Mouse (Mus musculus) embryonic facial prominence, embryonic 10.5 days (tissue): Measurements from ENCODE around the gene Zfp830. TPM values are rescaled to one million over a fixed set of nuclear protein-coding genes. Genes with fewer than 3 reads are reported as not detected.
A peak's percentile ranks its signal among the peaks of the same experiment; 100 is the strongest.

ENCODE experiments used
- DNase-seq: peaks from one replicate; pipeline ENCODE4 v3.0.0-alpha.2; 2017; ENCODE audit warnings: low spot score
- H3K27ac ChIP-seq: fragments of 300-500 bp; sonication (generic); replicated peaks from 2 replicates; pipeline ENCODE4 v1.5.1; 2016; ENCODE audit warnings: mild to moderate bottlenecking
- H3K27me3 ChIP-seq: fragments of 300-500 bp; sonication (generic); replicated peaks from 2 replicates; pipeline ENCODE4 v1.6.1; 2016; ENCODE audit warnings: low read depth, mild to moderate bottlenecking; ENCODE audit not compliant: poor library complexity, severe bottlenecking
- H3K36me3 ChIP-seq: fragments of 300-500 bp; sonication (generic); replicated peaks from 2 replicates; pipeline ENCODE4 v1.6.1; 2016; ENCODE audit warnings: mild to moderate bottlenecking, moderate library complexity
- H3K4me1 ChIP-seq: fragments of 300-500 bp; sonication (generic); 2 replicates; pipeline ENCODE4 v1.6.1; 2016
- H3K4me3 ChIP-seq: fragments of 300-500 bp; sonication (generic); 2 replicates; pipeline ENCODE4 v1.5.1; 2016; ENCODE audit warnings: mild to moderate bottlenecking, moderate library complexity
- H3K9me3 ChIP-seq: fragments of 300-500 bp; sonication (generic); 2 replicates; pipeline ENCODE4 v1.6.1; 2016; ENCODE audit warnings: mild to moderate bottlenecking
- WGBS: fragments of 180-500 bp; shearing (Covaris S2); methylation state at CpG from one replicate; pipeline ENCODE4 v1.1.7; 2016; 5-methylcytosine and 5-hydroxymethylcytosine counted together
- polyA plus RNA-seq: library from polyadenylated mRNA; unstranded; fragments of >200 nt; fragmentation: Nextera tagmentation; extraction: Ambion mirVana; gene quantifications from 2 replicates; pipeline ENCODE4 v1.2.1, GENCODE M21; 2016

Gene Zfp830
- polyA plus RNA-seq, 1 experiment from 2014 or later: 38.8 TPM

GRCm38 (mm10) chr11:82780134-82780533 is 16.0 kb downstream of the Zfp830 start:
- H3K27me3 ChIP-seq: no peaks in the 10 kb centered on the region
- WGBS: 59% methylated on average over 5 of the region's 5 CpGs
- peak overlapping the region; percentile 98 for H3K27ac ChIP-seq
- H3K4me3 ChIP-seq: peak overlapping the region; percentile 95
- H3K4me1 ChIP-seq: peaks cover 21% of the 10 kb centered on the region
- no peak for DNase-seq
- H3K9me3 ChIP-seq: no peaks in the 10 kb centered on the region
- H3K36me3 ChIP-seq: peaks cover 21% of the 10 kb centered on the region

GRCm38 (mm10) chr11:82780983-82781903 is 17.1 kb downstream of the Zfp830 start, which contains the start of gene Lig3:
Gene Lig3 (plus strand): TSS chr11:82781108.
- Histone ChIP-seq H3K4me3 (peak within 1 kb of the TSS; percentile 95), H3K27ac (peak within 1 kb of the TSS; percentile 98), H3K4me1 (peaks cover 21% of the 10 kb centered on the region), H3K36me3 (peaks cover 32% of the 10 kb centered on the region), H3K27me3 (no peaks in the 10 kb centered on the region), H3K9me3 (no peaks in the 10 kb centered on the region)
- WGBS: under 1% methylated on average over 90 of the region's 90 CpGs
- peak; percentile 95 for DNase-seq

- H3K4me3 ChIP-seq: peak overlapping the region; percentile 95
- H3K4me1 ChIP-seq: peaks cover 21% of the 10 kb centered on the region
- H3K27me3 ChIP-seq: no peaks in the 10 kb centered on the region
- 52% methylated on average over 6 of the region's 6 CpGs for WGBS
- peak overlapping the region; percentile 98 for H3K27ac ChIP-seq
- H3K36me3 ChIP-seq: peaks cover 41% of the 10 kb centered on the region
- DNase-seq: no peak
- H3K9me3 ChIP-seq: no peaks in the 10 kb centered on the region
Observed at GRCm38 (mm10) chr11:82782197-82782596, 18.1 kb downstream of the Zfp830 start.

GRCm38 (mm10) chr11:82783453-82783852 is 19.3 kb downstream of the Zfp830 start:
- DNase-seq: no peak
- WGBS: 90% methylated on average over 11 of the region's 11 CpGs
- H3K36me3 ChIP-seq: peaks cover 54% of the 10 kb centered on the region

GRCm38 (mm10) chr11:82806656-82807055 is 42.5 kb downstream of the Zfp830 start:
- Histone ChIP-seq H3K4me1 (no peaks in the 10 kb centered on the region), H3K4me3 (no peak overlapping the region)
- 86% methylated on average over 3 of the region's 3 CpGs for WGBS

More at GRCm38 (mm10) chr11:82783453-82783852, 19.3 kb downstream of the Zfp830 start:
- Histone ChIP-seq H3K27me3 (no peaks in the 10 kb centered on the region), H3K9me3 (no peaks in the 10 kb centered on the region), H3K4me1 (peaks cover 21% of the 10 kb centered on the region), H3K27ac (no peak overlapping the region), H3K4me3 (no peak overlapping the region)

GRCm38 (mm10) chr11:82807370-82807769 is 43.2 kb downstream of the Zfp830 start:
- H3K9me3 ChIP-seq: no peaks in the 10 kb centered on the region
- peaks cover 4% of the 10 kb centered on the region; the same call in 1 of the 2 replicates for H3K4me1 ChIP-seq
- WGBS: 84% methylated on average over 3 of the region's 3 CpGs
- no peak overlapping the region for H3K4me3 ChIP-seq
- H3K27me3 ChIP-seq: no peaks in the 10 kb centered on the region
- H3K27ac ChIP-seq: no peak overlapping the region
- peaks cover 23% of the 10 kb centered on the region for H3K36me3 ChIP-seq
- no peak for DNase-seq

More at GRCm38 (mm10) chr11:82806656-82807055, 42.5 kb downstream of the Zfp830 start:
- Histone ChIP-seq H3K27ac (no peak overlapping the region), H3K36me3 (peaks cover 30% of the 10 kb centered on the region), H3K27me3 (no peaks in the 10 kb centered on the region), H3K9me3 (no peaks in the 10 kb centered on the region)
- DNase-seq: no peak

GRCm38 (mm10) chr11:82808485-82808884 is 44.3 kb downstream of the Zfp830 start:
- H3K27me3 ChIP-seq: no peaks in the 10 kb centered on the region
- H3K4me1 ChIP-seq: peaks cover 11% of the 10 kb centered on the region; the same call in 1 of the 2 replicates
- H3K4me3 ChIP-seq: no peak overlapping the region
- WGBS: 86% methylated on average over 5 of the region's 5 CpGs
- H3K27ac ChIP-seq: no peak overlapping the region
- DNase-seq: no peak
- H3K9me3 ChIP-seq: no peaks in the 10 kb centered on the region
- peaks cover 11% of the 10 kb centered on the region for H3K36me3 ChIP-seq

Other genes starting within 250 kb of the Zfp830 start
- gene Cct6b, start within 50 bp of the Zfp830 start, polyA plus RNA-seq: 0.19 and 0.47 TPM in 2 replicates
- gene Lig3, start 16.8 kb downstream of the Zfp830 start, polyA plus RNA-seq: 43.8 and 48.7 TPM in 2 replicates
- gene Rffl, start 106.9 kb downstream of the Zfp830 start, polyA plus RNA-seq: 11.3 and 11.5 TPM in 2 replicates
- gene Rad51d, start 126.3 kb downstream of the Zfp830 start, polyA plus RNA-seq: 13.7 and 14.7 TPM in 2 replicates
- gene Fndc8, start 127.8 kb downstream of the Zfp830 start, polyA plus RNA-seq: 0.26 and 0.35 TPM in 2 replicates
- gene Nle1, start 144.1 kb downstream of the Zfp830 start, polyA plus RNA-seq: 41.2 and 45.6 TPM in 2 replicates
- 0.32 and 0.91 TPM in 2 replicates for gene Unc45b, start 146.2 kb downstream of the Zfp830 start, polyA plus RNA-seq
- gene Slfn5, start 187.0 kb downstream of the Zfp830 start, polyA plus RNA-seq: 0.26 and 0.31 TPM in 2 replicates
- 11.5 and 13.8 TPM in 2 replicates for gene Slfn9, start 227.5 kb downstream of the Zfp830 start, polyA plus RNA-seq